Mouse (Mus musculus) MEL (cell line): Measurements from ENCODE around the gene C1qtnf3.

ENCODE experiments used
- CTCF ChIP-seq, 3 experiments: IDR thresholded peaks in 2 of 3; conservative IDR thresholded peaks in 1 of 3; 2 replicates each; pipeline ENCODE4 v1.5.1; 2011 to 2012; ENCODE audit warnings: low read length in 3 of 3, low read depth in 2 of 3, mild to moderate bottlenecking in 2 of 3, improper control_type of control experiment in 1 of 3, inconsistent platforms in 1 of 3, mixed read lengths in 1 of 3, moderate library complexity in 1 of 3; ENCODE audit not compliant: control insufficient read depth in 1 of 3, insufficient read depth in 1 of 3, poor library complexity in 1 of 3, severe bottlenecking in 1 of 3
- MYC ChIP-seq: IDR thresholded peaks from 2 replicates; pipeline ENCODE4 v1.6.1; 2011; ENCODE audit warnings: low read depth, mild to moderate bottlenecking, low read length, improper control_type of control experiment, moderate library complexity
- POLR2A ChIP-seq, 2 experiments: IDR thresholded peaks; 2 replicates each; pipeline ENCODE4 v1.6.1; 2011 to 2012; ENCODE audit warnings: low read length in 2 of 2, mild to moderate bottlenecking in 2 of 2, control low read depth in 1 of 2, improper control_type of control experiment in 1 of 2, low read depth in 1 of 2, moderate library complexity in 1 of 2; ENCODE audit not compliant: control insufficient read depth in 1 of 2, insufficient read depth in 1 of 2, poor library complexity in 1 of 2
- RAD21 ChIP-seq: IDR thresholded peaks from 2 replicates; pipeline ENCODE4 v1.6.1; 2011; ENCODE audit warnings: mild to moderate bottlenecking, low read depth, low read length, improper control_type of control experiment
- ZNF384 ChIP-seq: IDR thresholded peaks from 2 replicates; pipeline ENCODE4 v1.6.1; 2012; ENCODE audit warnings: low read depth, mild to moderate bottlenecking, inconsistent platforms, low read length, improper control_type of control experiment

- no peak for TF ChIP-seq MYC
- TF ChIP-seq ZNF384 = no peak
- TF ChIP-seq RAD21 = no peak
- no peak for TF ChIP-seq CTCF (IDR thresholded peaks at IDR 0.05 in 2 of 3, conservative IDR thresholded peaks at IDR 0.05 in 1 of 3; ENCODE audit: control insufficient read depth in 1 of 3, insufficient read depth in 1 of 3, low read depth in 2 of 3, low read length in 3 of 3, poor library complexity in 1 of 3, severe bottlenecking in 1 of 3)
- TF ChIP-seq POLR2A (IDR thresholded peaks at IDR 0.05; ENCODE audit: control insufficient read depth in 1 of 2, insufficient read depth in 1 of 2, low read depth in 1 of 2, low read length in 2 of 2, poor library complexity in 1 of 2) = no peak
Observed at GRCm38 (mm10) chr15:10955156-10955555, 3.0 kb downstream of the C1qtnf3 start.
